Mouse (Mus musculus): ENCODE results near the gene Vat1l. TPM values are rescaled to one million over a fixed set of nuclear protein-coding genes. Genes with fewer than 3 reads are reported as not detected.

The Vat1l gene
- 24.6 and 33.0 TPM in 2 replicates for polyA plus RNA-seq (2012; rRNA removed)

GRCm38 (mm10) chr8:114205221-114205901, at the start of gene Vat1l:
Gene Vat1l, plus strand, starts transcription at chr8:114205612.
- Histone ChIP-seq H3K4me1 (ENCODE audit: control insufficient read depth, insufficient read depth, low read length) (0 out of 2 replicates have a peak, but pooled peaks cover 2% of the 10 kb centered on the region), H3K27ac (ENCODE audit: insufficient read depth, low read length) (no peak within 1 kb of the TSS), H3K4me3 (ENCODE audit: insufficient read depth, low read length) (peak within 1 kb of the TSS; percentile 54)
- no peak for TF ChIP-seq POLR2A (IDR thresholded peaks at IDR 0.05; ENCODE audit: extremely low read depth, insufficient read depth, low read length)
- TF ChIP-seq CTCF (IDR thresholded peaks at IDR 0.05; ENCODE audit: extremely low read depth, insufficient read depth, low read length): no peak

- Histone ChIP-seq H3K27ac (ENCODE audit: insufficient read depth, low read length) (no peak overlapping the region), H3K4me3 (ENCODE audit: insufficient read depth, low read length) (no peak overlapping the region), H3K4me1 (ENCODE audit: control insufficient read depth, insufficient read depth, low read length) (no peaks in the 10 kb centered on the region)
- TF ChIP-seq CTCF (IDR thresholded peaks at IDR 0.05; ENCODE audit: extremely low read depth, insufficient read depth, low read length) (no peak), POLR2A (IDR thresholded peaks at IDR 0.05; ENCODE audit: extremely low read depth, insufficient read depth, low read length) (no peak)
These were observed 46.8 kb upstream of the Vat1l start for GRCm38 (mm10) chr8:114158586-114158985.

GRCm38 (mm10) chr8:114159666-114160065, 45.7 kb upstream of the Vat1l start:
- Histone ChIP-seq H3K27ac (ENCODE audit: insufficient read depth, low read length) (no peak overlapping the region), H3K4me1 (ENCODE audit: control insufficient read depth, insufficient read depth, low read length) (no peaks in the 10 kb centered on the region), H3K4me3 (ENCODE audit: insufficient read depth, low read length) (no peak overlapping the region)
- no peak for TF ChIP-seq POLR2A (IDR thresholded peaks at IDR 0.05; ENCODE audit: extremely low read depth, insufficient read depth, low read length)
- TF ChIP-seq CTCF (IDR thresholded peaks at IDR 0.05; ENCODE audit: extremely low read depth, insufficient read depth, low read length): no peak

- H3K4me3 ChIP-seq (ENCODE audit: insufficient read depth, low read length): no peak overlapping the region
- H3K4me1 ChIP-seq (ENCODE audit: control insufficient read depth, insufficient read depth, low read length): no peaks in the 10 kb centered on the region
- no peak for TF ChIP-seq CTCF (IDR thresholded peaks at IDR 0.05; ENCODE audit: extremely low read depth, insufficient read depth, low read length)
- TF ChIP-seq POLR2A (IDR thresholded peaks at IDR 0.05; ENCODE audit: extremely low read depth, insufficient read depth, low read length): no peak
- H3K27ac ChIP-seq (ENCODE audit: insufficient read depth, low read length): no peak overlapping the region
These were observed 41.5 kb upstream of the Vat1l start for GRCm38 (mm10) chr8:114163871-114164270.

GRCm38 (mm10) chr8:114164444-114165096, 40.8 kb upstream of the Vat1l start:
- H3K4me1 ChIP-seq (ENCODE audit: control insufficient read depth, insufficient read depth, low read length): no peaks in the 10 kb centered on the region
- no peak overlapping the region for H3K4me3 ChIP-seq (ENCODE audit: insufficient read depth, low read length)
- H3K27ac ChIP-seq (ENCODE audit: insufficient read depth, low read length): no peak overlapping the region
- TF ChIP-seq POLR2A (IDR thresholded peaks at IDR 0.05; ENCODE audit: extremely low read depth, insufficient read depth, low read length) (no peak), CTCF (IDR thresholded peaks at IDR 0.05; ENCODE audit: extremely low read depth, insufficient read depth, low read length) (no peak)

- H3K4me3 ChIP-seq (ENCODE audit: insufficient read depth, low read length): no peak overlapping the region
- no peak for TF ChIP-seq POLR2A (IDR thresholded peaks at IDR 0.05; ENCODE audit: extremely low read depth, insufficient read depth, low read length)
- TF ChIP-seq CTCF (IDR thresholded peaks at IDR 0.05; ENCODE audit: extremely low read depth, insufficient read depth, low read length): no peak
- no peak overlapping the region for H3K27ac ChIP-seq (ENCODE audit: insufficient read depth, low read length)
- no peaks in the 10 kb centered on the region for H3K4me1 ChIP-seq (ENCODE audit: control insufficient read depth, insufficient read depth, low read length)
These were observed 39.7 kb upstream of the Vat1l start for GRCm38 (mm10) chr8:114165741-114166140.

- Histone ChIP-seq H3K4me3 (ENCODE audit: insufficient read depth, low read length) (no peak overlapping the region), H3K27ac (ENCODE audit: insufficient read depth, low read length) (no peak overlapping the region), H3K4me1 (ENCODE audit: control insufficient read depth, insufficient read depth, low read length) (no peaks in the 10 kb centered on the region)
- TF ChIP-seq POLR2A (IDR thresholded peaks at IDR 0.05; ENCODE audit: extremely low read depth, insufficient read depth, low read length): no peak
These were observed 28.7 kb upstream of the Vat1l start for GRCm38 (mm10) chr8:114176721-114177120.

GRCm38 (mm10) chr8:114193334-114193733, 12.1 kb upstream of the Vat1l start:
- H3K4me3 ChIP-seq (ENCODE audit: insufficient read depth, low read length): no peak overlapping the region
- H3K4me1 ChIP-seq (ENCODE audit: control insufficient read depth, insufficient read depth, low read length): peaks cover 2% of the 10 kb centered on the region; the same call in 1 of the 2 replicates
- TF ChIP-seq POLR2A (IDR thresholded peaks at IDR 0.05; ENCODE audit: extremely low read depth, insufficient read depth, low read length): no peak
- no peak for TF ChIP-seq CTCF (IDR thresholded peaks at IDR 0.05; ENCODE audit: extremely low read depth, insufficient read depth, low read length)
- H3K27ac ChIP-seq (ENCODE audit: insufficient read depth, low read length): no peak overlapping the region

- no peak overlapping the region for H3K27ac ChIP-seq (ENCODE audit: insufficient read depth, low read length)
- no peak for TF ChIP-seq CTCF (IDR thresholded peaks at IDR 0.05; ENCODE audit: extremely low read depth, insufficient read depth, low read length)
- TF ChIP-seq POLR2A (IDR thresholded peaks at IDR 0.05; ENCODE audit: extremely low read depth, insufficient read depth, low read length): no peak
These were observed 6.4 kb upstream of the Vat1l start for GRCm38 (mm10) chr8:114198990-114199389.

GRCm38 (mm10) chr8:114206421-114206983, 1.1 kb downstream of the Vat1l start:
- H3K4me3 ChIP-seq (ENCODE audit: insufficient read depth, low read length): peak overlapping the region; percentile 54
- no peak overlapping the region for H3K27ac ChIP-seq (ENCODE audit: insufficient read depth, low read length)
- no peak for TF ChIP-seq CTCF (IDR thresholded peaks at IDR 0.05; ENCODE audit: extremely low read depth, insufficient read depth, low read length)
- no peak for TF ChIP-seq POLR2A (IDR thresholded peaks at IDR 0.05; ENCODE audit: extremely low read depth, insufficient read depth, low read length)
- H3K4me1 ChIP-seq (ENCODE audit: control insufficient read depth, insufficient read depth, low read length): 0 out of 2 replicates have a peak, but pooled peaks cover 2% of the 10 kb centered on the region

More at GRCm38 (mm10) chr8:114198990-114199389, 6.4 kb upstream of the Vat1l start:
- Histone ChIP-seq H3K4me3 (ENCODE audit: insufficient read depth, low read length) (no peak overlapping the region), H3K4me1 (ENCODE audit: control insufficient read depth, insufficient read depth, low read length) (no peaks in the 10 kb centered on the region)
